Mouse (Mus musculus) heart, adult 9 months (tissue): ENCODE measurements around the gene Manf.

Experiments
- DNase-seq, 2 experiments: peaks; one replicate each; pipeline ENCODE4 v3.0.0; 2022; ENCODE audit warnings: low spot score in 2 of 2

The Manf gene

DNA sequence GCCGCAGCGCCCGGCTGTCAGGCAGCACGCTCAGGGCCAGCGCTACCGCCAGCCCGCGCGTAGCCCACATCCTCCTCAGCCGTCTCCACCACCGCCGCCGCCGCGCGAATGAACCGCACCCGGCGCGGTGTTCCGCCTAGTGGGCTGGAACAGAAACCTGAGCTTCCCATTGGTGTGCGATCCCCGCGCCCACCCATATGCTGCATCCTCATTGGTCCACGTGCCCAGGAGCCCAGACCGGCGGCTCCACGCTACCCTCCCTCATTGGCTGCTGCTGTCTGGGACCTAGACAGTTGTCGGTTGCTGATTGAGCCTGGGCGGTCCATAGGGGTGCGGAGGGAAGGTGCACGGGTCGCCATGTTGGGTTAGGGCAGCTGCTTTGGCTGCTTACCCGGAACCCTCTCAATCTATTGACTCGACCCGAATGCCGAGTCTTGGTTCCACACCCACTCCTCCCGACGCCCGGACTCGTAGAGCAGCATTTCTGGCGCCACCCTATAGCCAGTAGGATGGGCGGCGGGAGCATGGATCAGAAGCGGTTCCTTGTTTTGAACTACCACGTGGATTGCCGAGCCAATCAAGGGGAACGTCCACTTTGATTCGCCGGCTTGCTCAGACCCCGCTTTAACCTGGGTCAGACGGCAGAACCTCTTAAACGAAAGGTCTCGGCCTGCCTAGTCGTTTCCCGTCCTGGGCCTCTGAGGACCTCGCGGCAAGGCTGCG, at the start of gene Manf:
Manf (minus strand) TSS at position 151 of the 723 bp plus-strand sequence.
- peak; percentile 98 to 99 for DNase-seq

DNA sequence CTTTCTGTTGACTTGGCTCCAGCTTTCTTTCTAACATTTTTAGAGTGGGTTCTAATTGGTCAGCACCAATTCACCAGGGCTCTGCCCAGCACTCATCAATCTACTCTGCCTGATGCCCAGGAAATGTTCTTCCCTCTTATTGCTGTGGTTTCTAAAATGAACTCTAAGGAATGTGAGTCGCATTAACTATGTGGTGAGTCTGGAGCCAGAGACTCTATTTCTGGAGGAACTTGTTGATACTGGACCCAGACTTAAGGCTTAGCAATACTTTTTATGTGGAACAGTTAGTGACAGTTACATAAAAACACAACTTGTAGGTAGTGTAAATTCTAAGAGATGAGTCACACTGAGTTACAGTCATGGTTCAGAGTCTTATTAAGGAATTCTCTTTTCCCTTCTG, 43.2 kb upstream of the Manf start:
- DNase-seq = no peak

DNA sequence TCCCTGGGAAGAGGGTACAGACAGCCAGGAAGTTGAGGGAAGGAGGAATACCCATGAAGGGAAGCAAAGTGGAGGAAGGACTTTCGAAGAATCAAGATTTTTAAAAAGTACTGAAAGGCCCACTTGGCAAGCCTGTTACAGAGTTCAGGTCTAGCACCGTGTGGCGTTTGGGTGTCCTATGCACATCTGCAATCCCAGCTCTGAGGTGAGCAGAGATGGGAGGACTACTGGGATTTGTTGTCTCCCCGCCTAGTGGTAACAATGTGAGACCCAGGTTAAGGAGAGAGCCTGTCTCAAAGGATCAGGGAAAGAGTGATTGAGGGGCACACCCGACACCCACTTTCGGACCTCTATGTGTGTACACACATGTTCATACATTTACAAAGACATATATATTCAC, 23.1 kb upstream of the Manf start:
- no peak for DNase-seq

DNA sequence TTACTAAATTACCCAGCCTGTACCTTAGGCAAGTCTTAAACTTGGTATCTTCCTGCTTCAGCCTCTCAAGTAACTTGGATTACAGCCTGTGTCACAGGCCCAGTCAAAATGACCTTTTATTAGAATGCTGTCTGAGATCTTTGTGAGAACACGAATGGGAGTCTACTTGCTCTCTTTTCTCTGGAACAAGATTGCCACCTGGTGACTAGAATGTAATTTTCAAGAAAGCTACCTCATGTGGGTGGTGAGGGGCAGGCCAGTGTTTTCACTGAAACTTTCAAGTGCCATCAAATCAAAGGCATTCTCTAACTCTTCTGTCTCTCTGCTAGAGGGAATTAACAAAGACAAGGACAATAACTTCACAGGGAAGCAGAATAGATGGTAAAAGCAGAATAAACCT, 22.0 kb upstream of the Manf start:
- DNase-seq = no peak

DNA sequence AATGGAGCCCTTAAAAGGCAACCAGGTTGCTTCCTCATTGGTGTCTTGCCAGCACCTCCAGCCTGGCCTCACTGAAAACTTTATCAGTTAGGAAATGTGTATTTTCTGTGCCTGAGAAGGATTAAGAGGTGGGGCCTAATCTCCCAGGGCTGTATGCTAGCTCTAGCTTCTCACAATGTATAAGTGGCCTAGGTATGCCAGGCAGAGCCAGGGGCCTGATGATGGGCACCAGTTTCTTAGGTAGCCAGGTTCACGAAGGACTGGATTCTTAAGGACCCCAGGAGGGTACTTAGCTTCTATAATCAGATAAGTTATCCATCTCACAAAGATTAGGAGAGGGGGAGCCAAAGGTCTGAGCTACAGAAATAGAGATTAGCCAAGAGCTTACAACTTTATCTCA, 19.8 kb upstream of the Manf start:
- no peak for DNase-seq

DNA sequence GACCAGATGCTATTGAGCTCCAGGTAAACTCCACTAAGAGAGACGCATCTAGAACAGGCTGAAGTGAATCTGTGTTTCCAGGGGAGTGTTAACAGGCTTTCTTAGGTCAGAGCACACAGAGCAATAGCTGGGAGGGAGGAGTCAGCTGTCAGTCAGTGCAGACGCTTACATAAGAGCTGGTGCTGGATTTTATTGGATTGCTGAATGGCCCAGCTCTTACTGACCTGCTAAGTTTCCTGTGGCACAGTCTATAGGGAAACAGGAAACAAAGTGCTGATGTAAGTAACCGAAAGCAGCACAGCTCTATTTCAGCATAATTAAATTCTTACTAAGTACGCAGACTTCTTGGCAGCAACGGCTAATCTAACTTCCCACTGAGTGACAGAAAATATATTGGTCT, 16.9 kb upstream of the Manf start:
- no peak for DNase-seq

DNA sequence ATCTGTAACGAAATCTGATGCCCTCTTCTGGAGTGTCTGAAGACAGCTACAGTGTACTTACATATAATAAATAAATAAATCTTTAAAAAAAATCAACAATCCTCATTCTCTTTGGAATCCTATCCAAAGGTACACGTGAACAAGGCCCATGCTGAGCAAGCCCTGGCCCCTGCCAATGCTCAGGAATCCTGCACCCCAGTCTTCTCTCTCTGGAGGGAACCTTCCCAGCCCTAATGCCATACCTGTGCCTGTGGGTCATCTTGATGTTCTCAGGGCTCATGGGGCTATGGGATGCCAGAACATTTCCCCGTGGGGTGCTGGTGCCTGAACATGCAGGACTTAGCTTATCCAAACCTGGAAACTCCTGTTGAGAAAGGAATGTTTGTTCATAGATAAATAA, 16.4 kb upstream of the Manf start:
- DNase-seq = no peak

DNA sequence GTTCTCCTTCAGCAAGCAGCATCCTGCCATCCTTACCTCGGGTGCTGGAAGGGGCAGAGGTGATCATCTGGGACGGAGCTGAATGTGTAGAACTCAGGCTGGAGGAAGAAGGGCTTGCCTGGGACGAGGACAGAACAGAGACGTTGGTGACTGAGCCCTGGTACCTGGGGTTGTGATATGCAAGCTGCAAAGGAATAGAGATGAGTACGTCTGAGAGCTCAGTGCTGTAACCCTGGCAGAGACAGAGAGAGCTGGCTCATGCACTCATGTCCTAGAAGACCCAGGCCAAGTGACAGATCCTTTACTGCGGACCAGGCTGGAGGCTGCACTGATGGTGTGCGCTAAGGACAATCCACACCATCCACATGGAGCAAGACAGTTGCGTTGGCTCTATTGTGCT, 14.8 kb upstream of the Manf start:
- no peak for DNase-seq

DNA sequence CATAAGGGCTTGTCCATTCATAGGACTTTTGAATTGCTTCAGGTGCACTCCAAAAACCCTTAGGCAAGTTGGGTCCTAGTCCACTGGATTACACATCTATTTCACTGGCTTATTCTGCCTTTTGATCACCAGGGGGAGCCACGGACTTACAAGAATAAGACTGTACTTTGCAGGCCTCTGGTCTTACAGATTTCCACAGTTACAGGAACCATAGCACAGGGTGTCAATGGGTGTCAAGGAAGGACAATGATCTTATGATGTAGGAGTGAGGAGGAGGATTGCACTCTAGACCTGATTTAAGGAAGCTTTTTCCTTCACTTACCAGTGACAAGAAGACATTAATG, 12.0 kb upstream of the Manf start:
- DNase-seq = no peak

DNA sequence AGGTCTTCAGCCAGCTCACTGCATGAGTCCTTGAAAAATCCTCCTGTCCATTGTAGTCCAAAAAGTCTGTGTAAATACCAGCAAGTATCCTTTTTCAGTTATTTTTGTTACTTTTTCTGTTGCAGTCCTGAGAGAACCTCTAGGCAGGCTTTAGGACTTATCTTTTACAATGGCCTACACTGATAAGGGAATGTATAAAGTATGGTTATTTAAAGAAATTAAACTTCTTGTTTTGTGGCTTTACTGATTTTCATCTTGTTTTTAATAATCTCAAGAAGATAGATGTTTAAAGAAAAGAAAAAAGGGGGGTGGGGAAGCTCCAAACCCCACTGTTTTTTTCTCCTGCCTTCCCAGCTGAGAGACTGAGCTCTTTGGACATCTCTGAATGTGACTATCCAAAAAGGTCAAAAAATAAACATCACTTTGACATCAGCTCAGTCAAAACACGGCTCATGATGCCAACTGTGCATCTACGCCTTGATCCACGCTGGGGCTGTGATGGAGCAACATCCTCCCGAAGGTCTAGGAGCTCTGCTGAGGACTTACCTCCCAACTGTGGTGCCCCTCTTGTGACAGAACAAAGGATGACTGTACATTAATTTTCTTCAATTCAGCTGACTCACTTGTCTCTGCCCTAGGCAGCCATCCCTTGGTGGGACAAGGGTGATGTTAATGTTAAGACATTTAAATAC, 11.5 kb upstream of the Manf start:
- DNase-seq = no peak

DNA sequence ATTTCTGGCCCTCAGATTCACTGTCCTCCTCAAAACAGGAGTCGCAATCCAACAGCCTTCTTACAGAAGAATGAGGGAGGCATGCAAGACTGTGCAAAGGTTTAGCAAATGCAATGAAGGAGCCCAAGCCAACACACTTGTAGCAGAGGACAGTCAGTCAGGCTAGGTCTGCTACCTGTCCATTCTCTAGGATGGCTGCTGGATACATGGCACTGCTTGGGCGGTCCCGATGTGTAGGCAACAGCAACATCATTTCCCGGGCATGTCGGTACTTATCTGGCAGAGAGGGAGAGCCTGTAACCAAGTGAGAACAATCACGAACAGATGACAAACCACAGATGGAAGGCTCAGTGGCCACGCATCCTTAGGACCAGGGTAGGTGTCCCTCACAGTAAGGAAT, 9.8 kb upstream of the Manf start:
- DNase-seq = no peak

DNA sequence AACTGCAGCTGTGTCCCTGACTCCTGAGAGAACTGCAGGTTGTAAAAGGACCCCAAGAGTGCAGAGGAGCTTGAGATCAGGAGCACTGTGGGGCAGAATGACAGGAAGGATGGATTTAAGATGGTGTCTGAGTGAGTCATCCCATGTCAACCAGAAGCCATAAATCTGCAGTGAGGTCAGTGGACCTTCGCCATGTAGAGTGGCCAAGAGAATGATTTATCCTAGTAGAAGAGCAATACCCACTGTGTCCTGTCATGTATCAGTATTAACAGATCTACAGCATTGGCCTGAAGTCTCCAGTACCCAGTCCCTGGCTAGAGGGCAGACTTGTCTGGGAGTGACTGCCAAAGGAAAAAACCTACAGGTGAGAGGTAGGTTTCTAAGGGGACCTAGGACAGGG, 7.1 kb upstream of the Manf start:
- DNase-seq = no peak

DNA sequence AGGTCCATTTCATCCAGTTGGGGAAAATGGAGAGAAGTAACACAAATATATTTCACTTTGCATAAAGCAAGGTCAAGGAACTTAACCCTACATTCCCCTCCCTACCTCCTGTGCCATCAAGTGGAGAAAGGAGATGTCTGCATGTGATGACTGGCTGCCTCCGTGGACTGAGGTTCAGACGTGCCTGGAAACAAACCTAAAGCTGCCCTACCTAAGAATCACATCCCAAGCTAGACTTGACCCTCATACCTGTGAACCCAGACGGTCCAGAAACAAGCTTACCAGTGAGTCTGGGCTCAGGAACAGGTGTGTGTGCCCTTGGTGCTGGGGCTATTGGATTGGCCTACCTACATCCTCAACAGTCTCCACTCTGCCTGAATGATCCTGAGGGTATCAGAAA, 1.5 kb upstream of the Manf start:
- no peak for DNase-seq

DNA sequence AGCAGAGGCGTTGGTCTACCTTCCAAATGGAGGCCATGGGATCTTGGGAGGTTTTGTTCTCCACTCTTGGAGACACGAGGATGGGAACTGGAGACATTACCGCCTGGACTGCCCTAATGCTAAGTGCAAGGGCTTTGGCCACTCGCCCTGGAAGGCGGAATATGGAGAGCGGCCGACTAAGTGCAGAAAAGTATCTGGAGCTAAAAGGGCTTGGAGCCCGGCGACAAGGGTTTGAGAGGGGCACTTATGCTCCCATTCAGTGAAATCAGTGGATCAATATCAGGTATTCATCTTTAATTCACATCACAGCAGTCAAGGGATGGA, 735 bp upstream of the Manf start:
- no peak for DNase-seq

DNA sequence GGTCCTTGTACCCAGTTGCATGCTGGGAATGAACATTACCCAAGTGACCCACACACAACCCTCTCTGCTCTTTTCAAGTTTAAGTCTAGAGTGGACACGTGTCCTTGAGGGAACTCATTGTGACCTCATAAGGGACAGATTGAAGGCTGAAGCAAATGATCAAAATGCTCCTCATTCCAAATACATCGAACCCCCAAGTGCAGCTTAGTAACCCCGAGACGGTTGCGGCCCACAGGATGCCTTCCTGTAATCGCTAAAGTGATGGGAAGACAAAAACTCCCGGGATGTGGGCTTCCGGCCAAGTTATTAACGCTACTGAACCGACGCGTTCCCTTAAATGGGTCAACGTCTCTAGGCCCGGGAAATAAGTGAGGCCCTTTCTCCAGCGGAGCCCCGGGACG, 438 bp downstream of the Manf start:
- DNase-seq = no peak

DNA sequence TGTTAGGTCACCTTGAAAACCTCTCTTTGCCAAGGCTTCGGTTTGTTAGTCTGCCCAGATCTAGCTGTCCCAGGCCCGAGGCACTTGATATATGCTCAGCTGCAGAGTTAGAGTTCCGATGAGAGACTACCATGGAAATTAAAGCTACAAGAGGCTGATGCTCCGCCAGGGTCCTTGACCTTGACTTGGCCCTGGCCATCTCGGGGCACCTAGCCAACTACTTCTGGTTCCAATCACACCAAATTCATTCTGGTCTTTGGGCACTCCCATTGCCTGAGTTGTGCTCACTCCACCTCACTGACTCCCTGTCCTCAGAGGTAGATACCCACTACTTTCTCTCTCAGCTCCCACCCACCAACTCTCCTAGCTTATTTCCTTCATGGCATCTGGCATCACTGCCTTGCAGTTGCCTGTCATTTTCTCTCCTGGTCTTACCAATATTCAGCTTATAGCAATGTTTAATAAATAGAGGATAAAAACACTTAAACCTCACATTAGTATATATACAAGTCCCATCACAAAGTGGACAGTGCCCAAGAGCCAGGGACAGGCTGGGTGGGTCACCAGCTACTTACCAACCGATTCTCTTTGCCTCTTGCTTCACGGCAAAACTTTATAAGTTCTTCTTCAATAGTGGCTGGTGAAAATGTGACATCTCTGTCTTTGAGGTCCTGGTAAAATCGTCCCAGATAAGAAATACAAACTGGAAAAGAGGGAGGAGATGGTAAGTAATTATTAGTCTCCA, 1.1 kb downstream of the Manf start:
- DNase-seq = no peak

DNA sequence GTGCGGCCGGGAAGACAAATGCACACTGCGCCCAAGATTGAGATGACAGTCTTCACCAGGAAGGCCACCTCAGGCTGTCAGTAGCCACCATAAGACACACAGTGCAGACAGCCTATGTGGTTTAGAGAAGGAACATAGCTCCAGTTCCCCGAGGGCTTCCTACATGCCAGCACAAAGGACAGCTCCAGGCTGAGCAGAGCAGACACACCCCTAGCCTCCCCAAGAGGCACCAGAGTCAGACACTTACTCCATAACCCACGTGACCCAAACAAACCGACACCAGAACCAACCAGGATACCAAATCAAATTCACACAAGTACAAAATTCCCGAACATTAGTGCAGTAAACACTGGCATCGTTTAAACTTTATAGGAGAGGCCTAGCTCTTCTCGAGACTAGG, 2.5 kb downstream of the Manf start:
- DNase-seq = no peak

DNA sequence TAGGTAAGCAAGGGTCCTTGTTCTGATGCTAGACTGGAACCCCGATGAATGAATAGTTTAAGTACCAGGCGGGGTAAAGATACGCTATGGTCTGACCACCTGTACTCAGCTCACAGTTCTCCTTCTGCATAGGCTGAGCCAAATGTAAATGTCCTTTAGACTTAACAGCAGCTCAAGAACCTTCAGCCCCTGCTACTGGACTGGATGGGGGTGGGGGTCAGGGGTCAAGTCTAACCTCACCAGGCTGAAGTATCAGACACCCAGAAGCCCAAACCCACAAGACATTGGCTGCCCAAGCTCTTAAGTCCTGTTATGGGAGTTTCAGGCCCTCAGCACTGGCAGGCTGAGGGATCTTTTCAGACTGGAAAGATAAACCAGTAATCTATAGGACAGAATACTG, 3.4 kb downstream of the Manf start:
- no peak for DNase-seq

DNA sequence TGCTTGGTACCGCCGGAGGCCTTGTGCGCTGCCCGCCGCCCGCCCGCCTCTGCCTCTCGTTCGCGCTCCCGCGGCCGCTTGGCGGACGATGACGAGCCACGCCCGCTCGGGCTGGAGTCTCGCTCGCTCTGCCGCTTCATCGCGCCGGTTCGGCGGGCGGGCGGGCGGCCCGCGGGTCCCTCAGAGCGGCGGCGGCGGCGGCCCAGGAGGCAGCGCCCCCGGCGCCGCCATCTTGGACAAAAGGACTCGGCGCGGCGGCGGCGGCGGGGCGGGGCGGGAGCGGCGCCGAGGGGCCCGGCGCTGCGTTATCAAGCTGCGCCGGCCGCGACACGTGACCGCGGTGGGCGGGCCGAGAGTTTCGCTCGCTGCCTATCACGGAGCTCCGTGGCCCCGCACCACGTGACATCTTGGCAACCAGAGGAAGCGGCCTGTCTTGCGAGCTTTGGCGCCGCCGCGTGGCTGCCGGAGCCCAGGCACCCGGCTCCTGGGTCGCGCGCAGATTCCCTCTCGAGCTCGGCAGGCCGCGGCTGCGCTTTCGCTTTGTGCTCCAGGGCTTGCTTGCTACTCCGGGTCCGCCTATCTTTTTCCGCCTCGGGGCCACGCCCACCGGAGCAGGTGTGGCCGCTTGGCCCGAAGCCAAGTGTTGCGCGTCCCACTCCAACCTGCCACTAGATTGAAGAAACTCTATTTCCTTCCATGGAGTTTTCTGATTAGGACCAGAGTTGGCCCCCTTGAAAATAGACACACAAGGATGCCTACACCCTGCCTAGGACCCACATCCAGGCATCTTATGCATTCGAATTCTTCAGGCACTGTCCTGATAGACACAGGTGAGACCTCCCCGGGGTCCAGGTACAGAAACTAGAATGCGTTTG, 4.7 kb downstream of the Manf start, which contains the start of gene Rbm15b:
Rbm15b (minus strand) TSS at position 601 of the 875 bp plus-strand sequence.
- DNase-seq = peak; percentile 98

DNA sequence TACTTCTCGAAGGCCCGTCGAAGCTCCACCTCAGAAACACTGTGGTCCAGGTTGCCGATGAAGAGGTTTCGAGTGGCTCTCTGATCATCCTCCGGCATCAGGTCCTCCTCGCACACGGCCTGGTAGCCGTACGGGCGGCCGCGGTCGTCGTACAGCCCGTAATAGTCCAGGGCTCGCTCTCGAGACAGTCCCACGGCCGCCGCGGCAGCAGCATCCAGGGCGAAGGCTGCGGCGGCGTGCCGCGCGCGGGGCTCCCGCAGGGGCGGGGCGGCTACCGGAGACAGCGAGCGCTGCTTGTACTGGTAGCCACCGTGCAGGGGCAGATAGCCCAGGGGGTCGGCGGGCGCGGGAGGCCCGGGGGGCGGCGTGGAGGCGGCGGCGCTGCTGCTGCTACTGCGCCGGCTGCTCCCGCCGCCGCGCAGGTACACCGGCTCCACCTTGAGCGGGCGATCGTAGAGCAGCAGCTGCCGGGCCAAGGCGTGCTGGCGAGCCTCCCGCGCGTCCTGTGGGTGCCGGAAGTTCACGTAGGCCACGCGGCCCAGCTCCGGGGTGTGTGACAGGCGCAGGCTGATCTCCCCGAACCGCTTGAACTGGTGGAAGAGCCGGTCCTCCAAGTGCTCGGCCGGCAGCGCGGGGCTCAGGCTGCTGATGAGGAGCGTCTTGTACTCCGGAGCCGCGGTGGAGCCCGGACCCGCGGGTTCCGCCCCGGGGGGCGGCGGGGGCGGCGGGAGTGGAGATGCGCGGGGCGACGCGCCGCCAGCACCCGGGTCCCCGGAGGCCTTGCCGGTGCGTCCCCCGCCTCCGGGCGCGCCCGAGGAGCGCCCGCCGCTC, 5.7 kb downstream of the Manf start:
- peak in 1 of 2 experiments; percentile 27 for DNase-seq
